Mouse (Mus musculus) thymus, postnatal 0 days (tissue): ENCODE data around the gene Focad. TPM values are rescaled to one million over a fixed set of nuclear protein-coding genes. Genes with fewer than 3 reads are reported as not detected.

Source experiments
- DNase-seq: peaks from one replicate; pipeline ENCODE4 v3.0.0-alpha.2; 2015; ENCODE audit warnings: low spot score
- microRNA counts: library from miRNA; unstranded; fragments of <30 nt; microRNA quantifications from one replicate; lab custom pipeline; 2015
- microRNA-seq: library from miRNA; unstranded; fragments of <30 nt; microRNA quantifications from one replicate; pipeline ENCODE4, GENCODE M21; 2016; ENCODE audit warnings: borderline number of aligned reads
- polyA plus RNA-seq: library from polyadenylated mRNA; unstranded; fragments of >200 nt; fragmentation: Nextera tagmentation; extraction: Ambion mirVana; gene quantifications from 2 replicates; pipeline ENCODE4 v1.2.1, GENCODE M21; 2015

The Focad gene
- polyA plus RNA-seq, 1 experiment from 2014 or later: 15.4 TPM

DNA sequence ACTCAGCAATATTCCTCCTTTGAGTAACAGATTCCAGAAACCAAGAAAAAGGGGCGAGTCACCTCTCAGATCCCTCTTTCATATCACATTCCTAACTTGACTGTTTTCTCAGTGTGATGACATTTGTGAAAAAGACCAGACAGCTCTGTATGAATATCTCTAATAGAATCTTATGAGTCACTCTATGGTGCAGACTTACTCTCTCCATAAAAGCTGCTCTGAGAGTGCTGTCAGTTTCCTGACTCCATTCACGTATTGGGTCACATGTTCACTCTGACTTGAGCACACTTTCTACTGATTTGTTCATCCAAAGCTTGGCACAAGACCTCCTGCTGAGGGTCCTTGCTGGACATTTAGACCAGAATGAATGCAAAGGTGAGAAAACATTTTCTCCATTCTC is 354.5 kb downstream of the Focad start:
- no peak for DNase-seq

DNA sequence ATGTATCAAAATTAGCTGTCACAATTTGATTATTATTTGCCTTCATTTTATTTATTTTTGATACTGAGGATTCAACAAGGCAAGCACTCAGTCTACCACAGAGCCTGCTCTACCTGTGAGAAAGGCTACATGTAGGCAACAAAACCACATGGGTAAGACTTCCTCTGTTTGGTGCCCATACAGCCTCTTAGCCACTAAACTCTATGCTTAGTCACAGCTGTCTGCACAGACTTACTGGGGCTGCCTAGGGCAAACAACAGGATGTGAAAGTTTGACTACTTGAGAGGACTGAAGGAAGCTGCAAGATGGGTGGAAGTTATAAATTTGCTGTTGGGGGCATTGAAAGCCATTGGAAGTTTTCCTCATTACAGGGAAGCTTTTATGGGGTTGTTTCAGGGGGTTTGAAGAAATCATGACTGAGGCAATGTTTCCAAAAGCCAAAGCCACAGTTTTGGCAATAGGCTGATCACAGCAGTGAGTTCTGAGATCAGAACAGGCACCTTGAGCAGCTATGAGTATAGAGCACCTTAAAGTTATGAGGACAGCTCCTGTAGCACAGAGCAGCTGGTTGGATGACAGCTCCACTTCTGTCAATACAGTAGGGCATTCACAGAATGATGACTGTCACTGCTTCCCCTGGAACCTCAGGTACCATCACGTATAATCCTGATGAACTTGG is 355.8 kb downstream of the Focad start:
- peak; percentile 35 for DNase-seq

- DNase-seq: no peak
Observed at GRCm38 (mm10) chr4:88458093-88458492, 363.7 kb downstream of the Focad start.

DNA sequence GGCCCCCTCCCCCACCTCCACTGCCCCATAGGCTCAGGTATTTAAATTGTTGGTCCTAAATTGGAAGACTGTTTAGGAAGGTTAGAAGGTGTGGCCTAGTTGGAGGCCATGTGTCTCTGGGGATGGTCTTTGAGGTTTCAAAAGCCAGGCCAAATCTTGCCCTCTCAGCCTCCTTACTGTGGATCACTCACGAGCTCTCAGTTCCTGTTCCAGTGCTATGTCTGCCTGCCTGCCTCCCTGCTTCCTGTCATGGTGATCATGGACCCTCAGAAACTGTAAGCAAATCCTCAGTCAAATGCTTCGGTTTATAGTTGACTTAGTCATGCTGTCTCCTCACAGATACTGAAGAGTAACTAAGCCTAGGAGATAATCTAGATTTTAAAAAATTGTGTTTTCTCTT is 364.2 kb downstream of the Focad start:
- DNase-seq: no peak

MicroRNAs encoded within 50 kb of the gene (microRNA counts, 519-probe panel; counts per million panel counts)
- microRNA mmu-miR-491 (lab: Ali Mortazavi, UCI): 473 counts per million, percentile 71 among the panel's probes with 10 or more counts

Small RNA genes within 50 kb of the gene (microRNA-seq; reads per million reads assigned to microRNA genes)
- gene Mir491: 12.1 reads per million, percentile 20 among the genes with 10 or more reads in this experiment

Other genes with a start within 250 kb of the Focad start
- 30.0 and 34.7 TPM in 2 replicates for gene Mllt3, start 61.3 kb upstream of the Focad start, polyA plus RNA-seq